Mouse (Mus musculus) thymus, postnatal 14 days (tissue): ENCODE data around the gene Gm10591.
"Not testable (repeated sequence)": the region's sequence is repeated elsewhere in the genome, so short reads cannot be mapped to it uniquely, and the experiment has no call there.

ENCODE experiments used
- DNase-seq: peaks from one replicate; pipeline ENCODE4 v3.0.0; 2021

Gene Gm10591

GRCm38 (mm10) chr4:42611895-42612294, at the start of gene Gm10591:
Gm10591 (plus strand) TSS chr4:42612195.
- not testable (repeated sequence) for DNase-seq

- DNase-seq: not testable (repeated sequence)
These were observed 17.4 kb downstream of the Gm10591 start, which contains the start of gene Gm2564 for GRCm38 (mm10) chr4:42629419-42629818. Gm2564 (plus strand) TSS chr4:42629719.

GRCm38 (mm10) chr4:42654951-42655350, 43.0 kb downstream of the Gm10591 start, which contains the start of gene Ccl27b:
Ccl27b (plus strand) TSS chr4:42655251.
- not testable (repeated sequence) for DNase-seq

GRCm38 (mm10) chr4:42661793-42662192, 49.8 kb downstream of the Gm10591 start, which contains the start of gene Il11ra2:
Il11ra2 (minus strand) TSS chr4:42661893.
- DNase-seq: not testable (repeated sequence)
